Mouse (Mus musculus) left cerebral cortex, postnatal 36 days (tissue): Measurements from ENCODE around the gene Fmnl2. TPM values are rescaled to one million over a fixed set of nuclear protein-coding genes. Genes with fewer than 3 reads are reported as not detected.

Experiments
- DNase-seq, 2 experiments: peaks; one replicate each; pipeline ENCODE4 v3.0.0; 2021 to 2022; ENCODE audit warnings: low spot score in 2 of 2, mixed read lengths in 1 of 2
- intact Hi-C: fragments of 180-260 bp; cut with DNase I; formaldehyde crosslinking; loops from one replicate; pipeline ENCODE4 v1.15.1; 2025
- total RNA-seq, 2 experiments: library from RNA; stranded (reverse); gene quantifications; 2 replicates each; pipeline ENCODE4 v1.2.3; 2021

Gene Fmnl2
- total RNA-seq, 2 experiments from 2014 or later = 39.4 to 43.9 TPM

DNA sequence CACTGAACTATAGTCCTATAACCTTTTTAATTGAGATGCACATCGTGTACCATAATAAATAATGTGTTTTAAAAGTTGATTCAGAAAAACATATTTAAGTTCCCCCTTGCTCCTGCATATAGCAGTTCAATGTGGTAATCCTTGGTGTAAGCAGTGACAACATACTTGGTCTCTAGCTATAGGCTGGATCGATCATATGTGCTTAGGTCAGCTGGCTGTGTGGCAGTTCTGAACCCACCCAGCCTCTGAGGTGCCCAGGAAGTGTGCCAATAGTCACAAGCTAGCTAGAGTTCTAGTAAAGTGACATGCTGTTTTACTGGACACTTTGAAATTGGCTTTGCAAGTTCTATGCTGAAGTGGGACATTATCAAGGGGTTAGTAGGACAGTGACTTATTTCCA lies 209.3 kb downstream of the Fmnl2 start:
- DNase-seq = no peak
- intact Hi-C loops = no loop called here

DNA sequence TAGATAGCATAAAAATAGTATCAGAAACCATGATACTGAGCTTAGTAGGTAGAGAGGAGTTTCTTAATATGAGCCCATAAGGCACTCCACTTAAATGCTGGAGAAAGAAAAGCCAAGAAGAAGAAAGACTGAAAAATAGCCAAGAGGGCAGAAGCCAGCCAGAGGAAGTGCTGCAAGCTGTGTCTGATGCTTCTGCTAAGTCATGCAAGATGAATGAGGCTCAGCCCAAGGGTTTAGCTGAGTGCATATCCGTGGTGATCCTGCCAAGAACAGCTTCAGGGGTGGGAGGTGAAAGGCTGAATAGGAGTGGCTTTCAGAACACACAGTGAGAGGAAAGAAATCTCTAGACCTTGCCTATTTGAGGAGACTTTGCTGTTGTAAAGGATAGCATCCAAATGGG lies 212.9 kb downstream of the Fmnl2 start:
- intact Hi-C loops = no loop called here
- no peak for DNase-seq

DNA sequence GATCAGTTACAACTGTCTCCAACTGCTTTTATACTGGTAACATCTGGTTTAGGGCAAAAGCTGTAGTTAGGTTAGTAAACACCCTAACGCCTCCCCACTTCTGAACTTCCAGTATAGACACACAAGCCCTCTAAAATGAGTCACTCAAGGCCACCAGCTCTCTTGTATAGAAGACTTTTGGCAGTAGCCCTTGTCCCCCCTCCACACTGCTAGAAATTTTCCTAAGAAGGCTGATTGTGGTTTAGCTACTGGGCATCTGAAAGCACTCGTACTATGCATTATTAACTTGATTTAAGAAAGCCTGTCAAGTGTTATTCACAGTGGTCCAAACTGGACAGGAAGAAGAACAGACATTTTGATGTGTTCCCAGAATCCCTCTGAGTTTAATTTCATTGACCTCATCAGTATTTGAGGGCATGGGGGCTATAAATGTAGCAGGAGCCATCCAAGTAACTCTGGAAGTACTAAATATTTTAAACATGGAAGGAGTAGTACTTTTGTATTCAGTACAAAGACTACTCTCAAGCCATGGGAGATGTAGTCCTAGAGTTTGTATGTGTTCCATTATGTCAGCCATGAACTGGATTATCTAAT lies 222.1 kb downstream of the Fmnl2 start:
- intact Hi-C loops = loop anchor here (5.0 kb wide), 2 partner anchors 72 to 222 kb away; partner anchors contain the start of gene Fmnl2

DNA sequence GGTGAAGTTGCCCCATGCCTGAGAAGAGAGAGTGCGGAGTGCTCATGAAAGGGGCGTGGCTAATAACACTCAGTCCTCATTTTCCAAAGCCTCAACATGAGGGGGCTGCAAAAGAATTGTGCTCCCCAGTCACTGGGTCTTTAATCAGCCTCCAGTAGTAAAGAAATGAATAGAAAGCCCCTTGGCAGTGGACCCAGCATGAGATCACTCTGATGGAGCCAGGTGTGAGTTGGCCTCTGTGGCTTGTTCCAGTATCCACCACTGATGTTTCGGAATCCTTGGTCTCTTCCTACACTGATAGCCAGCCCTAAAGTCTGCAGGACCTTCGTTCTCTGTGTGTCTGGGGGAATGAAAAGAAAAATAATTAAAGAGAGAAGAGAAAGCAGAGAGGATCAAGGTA lies 224.4 kb downstream of the Fmnl2 start:
- DNase-seq = no peak
- intact Hi-C loops = loop anchor here (5.0 kb wide), 2 partner anchors 75 to 225 kb away; partner anchors contain the start of gene Fmnl2

More for the DNA sequence above, 222.1 kb downstream of the Fmnl2 start:
- DNase-seq = no peak

DNA sequence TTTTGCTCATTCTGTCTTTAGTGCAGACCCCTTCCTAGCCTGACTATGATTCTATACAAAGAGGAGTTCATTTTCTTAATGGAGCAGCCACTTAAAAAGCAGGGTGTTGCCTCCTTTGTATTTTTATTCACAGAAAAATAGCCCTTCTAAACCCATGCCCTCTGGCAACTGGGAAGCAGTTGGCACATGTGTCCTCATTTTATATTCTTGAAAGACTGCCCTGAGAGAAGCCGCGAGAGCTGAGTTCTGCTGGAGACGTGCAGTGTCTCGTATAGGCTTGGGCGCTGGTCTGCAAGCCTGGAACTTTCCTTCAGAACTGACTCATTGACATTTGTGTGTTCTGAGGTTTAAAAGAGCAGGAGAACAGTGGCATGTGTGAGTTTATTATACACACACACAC lies 224.8 kb downstream of the Fmnl2 start:
- no peak for DNase-seq
- intact Hi-C loops = loop anchor here (5.0 kb wide), 2 partner anchors 75 to 225 kb away; partner anchors contain the start of gene Fmnl2

DNA sequence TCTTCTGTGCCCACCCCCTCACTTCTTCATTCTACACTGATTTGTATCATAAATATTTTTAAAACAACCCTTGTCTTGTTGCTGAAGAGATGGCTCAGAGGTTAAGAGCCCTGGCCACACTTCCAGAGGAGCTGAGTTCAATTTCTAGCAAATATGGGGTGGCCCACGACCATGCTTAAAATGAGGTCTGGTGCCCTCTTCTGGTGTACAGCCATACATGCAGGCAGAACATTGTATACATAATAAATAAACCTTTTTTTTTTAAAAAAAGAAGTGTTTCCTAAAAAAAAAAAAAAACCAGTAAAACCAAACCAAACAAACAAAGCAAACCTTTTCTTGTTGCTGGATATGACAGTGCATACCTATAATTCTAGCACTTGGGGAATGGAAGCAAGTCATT lies 225.6 kb downstream of the Fmnl2 start:
- intact Hi-C loops = loop anchor here (5.0 kb wide), 2 partner anchors 76 to 226 kb away; partner anchors contain the start of gene Fmnl2
- no peak for DNase-seq

DNA sequence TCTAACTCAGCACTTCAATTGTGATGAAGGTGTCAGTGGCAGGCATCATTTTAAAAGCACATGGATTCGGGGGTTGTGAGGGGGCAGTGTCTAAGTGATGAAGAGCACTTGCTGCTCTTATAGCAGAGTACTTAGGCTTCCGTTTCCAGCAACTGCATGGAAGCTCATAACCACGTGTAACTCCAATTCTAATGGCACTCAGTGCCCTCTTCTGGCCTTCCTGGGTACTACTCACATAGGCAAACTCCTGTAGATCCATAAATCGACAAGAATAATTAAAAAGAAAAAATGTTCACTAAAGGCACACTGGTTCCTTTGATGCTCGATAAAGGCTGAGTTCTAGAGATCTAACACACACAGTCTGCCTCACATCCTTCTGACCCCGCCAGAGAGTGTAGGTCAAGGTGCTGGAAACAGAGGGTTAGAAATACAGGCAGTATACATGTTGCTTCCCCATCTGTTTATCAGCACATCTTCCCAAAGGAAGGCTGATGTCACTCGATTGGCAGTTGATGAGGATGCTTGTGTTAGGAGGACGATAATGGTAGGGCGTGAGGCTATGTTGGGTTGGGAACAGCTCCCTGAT lies 228.1 kb downstream of the Fmnl2 start:
- intact Hi-C loops = loop anchor here (2.0 kb wide), 1 partner anchor 323 kb away; no protein-coding TSS in a partner anchor
- peak; percentile 19 to 24 for DNase-seq

DNA sequence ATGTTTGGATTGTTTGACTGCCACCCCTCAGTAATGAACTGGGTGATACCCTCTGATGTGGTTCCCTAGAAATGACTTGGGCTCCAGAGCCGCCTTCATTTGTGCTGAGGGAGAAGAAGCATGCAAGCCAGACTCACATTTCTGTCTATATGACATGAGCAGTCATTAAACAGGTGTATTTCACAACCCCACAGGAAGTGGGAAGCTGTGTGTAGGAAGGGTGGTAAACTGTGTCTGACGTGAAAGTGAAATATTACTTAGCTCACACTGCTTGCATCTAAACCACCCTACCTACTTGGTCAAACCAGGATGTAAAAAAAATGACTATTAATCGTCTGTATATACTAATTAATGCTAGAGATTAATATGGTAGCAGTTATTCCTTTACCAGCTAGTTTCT lies 231.1 kb downstream of the Fmnl2 start:
- intact Hi-C loops = no loop called here
- no peak for DNase-seq

DNA sequence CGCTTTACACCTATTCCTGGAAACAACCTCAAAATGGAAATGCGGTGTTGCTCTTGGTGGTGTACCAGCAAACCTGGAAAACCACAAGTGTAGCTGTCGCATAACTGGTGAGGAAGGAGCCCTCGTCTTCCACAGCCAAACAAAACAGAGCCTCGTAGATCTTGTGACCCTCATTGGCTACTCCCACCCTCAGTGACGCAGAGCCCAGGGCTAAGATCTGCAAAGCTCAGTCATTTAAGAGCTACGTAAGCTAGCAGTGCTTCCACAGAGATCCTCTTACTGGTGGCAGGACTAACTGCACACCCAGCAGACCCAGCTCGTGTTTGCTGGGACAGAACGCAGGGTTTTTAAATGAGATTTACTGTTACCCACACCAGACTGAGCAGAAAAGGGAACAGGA lies 237.4 kb downstream of the Fmnl2 start:
- DNase-seq = no peak

DNA sequence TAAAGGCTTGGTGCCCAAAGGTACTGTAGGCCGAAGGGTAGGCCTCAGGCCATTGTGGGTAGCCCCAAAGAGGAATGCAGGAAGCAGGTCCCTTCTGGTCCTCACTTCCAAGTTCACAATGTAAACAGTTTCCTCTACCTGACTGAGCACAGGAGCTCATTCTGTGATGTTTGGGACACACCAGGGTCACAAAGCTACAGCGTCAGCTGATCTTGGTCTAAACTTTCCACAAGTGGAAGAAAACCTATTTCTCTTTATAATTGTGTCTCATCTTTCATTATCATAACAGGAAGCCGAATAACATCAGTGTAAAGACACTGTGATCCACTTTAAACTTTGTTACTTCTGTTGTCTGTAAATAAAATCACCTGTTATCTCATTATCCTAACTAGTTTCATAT lies 237.8 kb downstream of the Fmnl2 start:
- no peak for DNase-seq
- intact Hi-C loops = no loop called here

More for the DNA sequence above, 237.4 kb downstream of the Fmnl2 start:
- intact Hi-C loops = no loop called here

DNA sequence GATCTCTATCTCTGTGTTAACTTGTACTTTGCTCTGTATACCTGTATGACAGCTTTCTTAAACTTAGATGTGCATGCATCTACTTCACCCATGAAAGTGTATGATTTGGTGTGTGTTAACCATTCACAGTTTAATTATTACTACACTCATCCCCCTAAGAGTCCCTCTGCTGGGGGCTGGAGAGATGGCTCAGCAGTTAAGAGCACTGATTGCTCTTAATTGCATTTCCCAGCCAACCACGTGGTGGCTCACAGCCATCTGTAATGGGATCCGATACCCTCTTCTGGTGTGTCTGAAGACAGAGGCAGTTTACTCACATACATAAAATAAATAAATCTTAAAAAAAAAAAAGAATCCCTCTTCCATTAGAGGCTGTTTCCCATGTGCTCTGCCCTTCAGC lies 242.4 kb downstream of the Fmnl2 start:
- no peak for DNase-seq
- intact Hi-C loops = no loop called here

DNA sequence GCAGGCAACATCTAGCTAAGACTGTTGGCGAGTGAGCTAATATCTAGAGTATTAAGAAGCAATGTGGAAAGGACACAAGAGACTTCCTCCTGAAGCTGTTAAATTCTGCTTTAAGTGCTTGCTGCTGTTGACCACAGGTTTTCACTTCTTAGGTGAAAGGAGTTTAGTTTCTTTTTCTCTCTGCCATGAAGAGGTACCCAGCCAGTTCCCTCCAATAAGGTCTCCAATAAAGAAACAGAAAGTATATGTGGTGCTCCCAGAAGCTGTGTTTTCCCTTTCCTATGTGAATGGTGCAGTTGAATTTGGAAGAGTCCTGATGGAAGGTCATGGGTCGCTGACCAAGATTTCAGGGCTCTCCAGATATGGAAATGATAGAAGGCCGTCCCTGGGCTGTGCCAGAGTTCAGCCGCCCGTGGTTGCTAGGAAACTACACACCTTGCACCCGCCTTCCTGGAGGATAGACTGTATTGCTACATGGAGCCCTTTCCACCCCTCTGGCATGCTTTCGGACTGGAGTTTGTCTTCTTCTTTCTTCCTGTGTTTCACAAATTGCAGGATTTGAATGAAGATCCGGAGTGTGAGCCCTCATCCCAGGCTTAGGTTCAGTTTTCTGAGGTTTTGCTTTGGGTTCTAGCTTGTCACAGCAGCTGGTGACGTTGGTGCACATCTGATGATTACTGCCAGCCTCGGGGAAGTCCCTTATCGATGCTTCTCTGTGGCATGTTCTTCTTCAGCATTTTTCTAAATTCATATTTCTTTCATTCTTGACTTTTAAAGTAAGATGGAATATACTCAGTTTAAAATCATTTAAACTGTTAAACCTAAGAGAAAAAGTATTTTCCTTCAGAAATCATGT lies 244.5 kb downstream of the Fmnl2 start:
- intact Hi-C loops = no loop called here
- no peak for DNase-seq

DNA sequence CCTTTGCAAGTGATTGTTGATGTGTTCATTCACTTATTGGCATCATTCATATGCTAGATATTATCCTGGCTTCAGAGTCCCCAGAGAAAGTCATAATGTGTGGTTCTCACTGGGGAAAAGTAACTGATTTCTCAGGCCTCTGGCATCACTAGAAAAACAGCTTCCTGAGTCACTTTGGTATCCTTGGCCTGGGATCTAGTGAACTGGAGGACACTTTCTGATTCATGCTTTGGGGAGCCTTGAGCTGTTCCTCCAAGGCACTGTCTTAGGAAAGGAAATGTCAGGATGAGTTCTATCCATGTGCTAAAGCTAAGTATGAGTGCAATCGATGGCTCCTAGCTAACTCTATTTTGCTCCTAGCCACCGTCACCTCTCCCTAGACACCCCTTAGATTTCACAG lies 245.2 kb downstream of the Fmnl2 start:
- intact Hi-C loops = no loop called here

DNA sequence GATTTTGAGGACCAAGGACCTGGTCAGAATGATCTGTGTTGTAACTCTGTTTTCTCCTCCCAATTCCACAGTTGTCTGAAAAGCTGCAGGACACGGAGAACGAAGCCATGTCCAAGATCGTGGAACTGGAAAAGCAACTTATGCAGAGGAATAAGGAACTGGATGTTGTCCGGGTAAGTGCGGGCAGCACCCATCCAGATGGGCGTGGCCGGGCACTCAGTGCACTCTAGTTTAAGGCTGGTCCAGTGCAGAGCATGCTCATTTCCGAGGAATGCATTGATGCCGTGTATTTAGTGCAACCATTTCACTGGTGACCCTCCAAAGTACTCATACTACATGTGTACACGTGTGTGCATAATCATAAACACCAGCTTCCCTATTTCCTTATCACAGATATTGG lies 247.7 kb downstream of the Fmnl2 start:
- intact Hi-C loops = no loop called here
- no peak for DNase-seq

More for the DNA sequence above, 245.2 kb downstream of the Fmnl2 start:
- DNase-seq = no peak

DNA sequence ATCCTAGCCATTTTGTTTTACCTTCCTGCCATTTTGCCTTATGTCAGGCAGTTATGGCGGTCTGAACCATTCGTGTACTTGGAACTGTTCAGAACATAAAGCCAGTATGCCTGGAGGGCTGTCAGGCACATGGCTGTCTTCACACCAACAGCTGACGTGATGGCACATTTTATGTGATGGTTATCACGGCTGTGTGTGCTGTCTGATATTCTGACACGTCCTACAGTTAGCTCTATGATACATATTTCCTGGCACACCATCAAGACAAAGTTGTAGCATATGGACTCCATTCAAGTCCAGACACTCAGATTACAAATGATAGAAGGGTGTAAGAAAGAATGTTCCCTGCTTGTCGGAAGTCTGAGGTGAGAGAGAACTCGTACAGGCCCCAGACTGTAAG lies 248.4 kb downstream of the Fmnl2 start:
- intact Hi-C loops = no loop called here
- no peak for DNase-seq

DNA sequence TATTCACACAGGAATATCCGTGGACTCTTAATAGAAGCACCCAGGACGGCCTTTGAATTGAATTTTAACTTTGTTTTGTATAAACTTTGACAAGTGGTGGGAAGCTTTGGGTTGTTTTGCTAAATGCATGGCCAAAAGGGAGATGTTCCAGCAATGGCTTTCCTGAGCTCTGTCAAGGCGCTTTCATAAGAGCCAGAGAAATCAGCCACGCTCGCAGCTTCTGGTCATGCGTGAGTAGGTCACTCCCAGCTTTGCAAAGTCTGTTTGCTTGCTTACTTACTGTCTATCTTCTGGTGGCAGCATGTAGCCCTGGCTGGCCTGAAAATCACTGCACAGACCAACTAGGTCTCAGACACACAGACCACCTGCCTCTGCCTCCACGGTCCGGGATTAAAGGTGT lies 248.8 kb downstream of the Fmnl2 start:
- intact Hi-C loops = no loop called here

DNA sequence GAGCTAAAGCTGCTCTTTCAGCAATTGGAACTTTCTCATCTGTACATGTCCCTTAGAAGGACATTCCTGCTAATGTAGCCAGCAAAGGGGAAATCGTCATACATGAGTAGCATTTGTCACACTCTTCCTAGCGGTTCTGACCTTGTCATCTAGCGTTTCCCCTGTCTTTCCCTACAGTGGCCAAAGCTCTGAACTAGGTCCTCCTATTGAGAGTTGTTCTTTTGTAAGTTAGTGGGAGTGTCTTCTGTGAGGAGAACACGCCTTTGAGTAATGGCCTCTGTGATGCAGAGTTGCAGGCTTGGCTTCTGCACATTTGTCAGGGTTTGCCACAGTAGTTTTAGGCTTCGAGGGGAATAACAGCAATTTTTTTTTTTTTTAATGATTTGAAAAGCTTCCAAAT lies 250.9 kb downstream of the Fmnl2 start:
- no peak for DNase-seq
- intact Hi-C loops = no loop called here

More for the DNA sequence above, 248.8 kb downstream of the Fmnl2 start:
- no peak for DNase-seq

DNA sequence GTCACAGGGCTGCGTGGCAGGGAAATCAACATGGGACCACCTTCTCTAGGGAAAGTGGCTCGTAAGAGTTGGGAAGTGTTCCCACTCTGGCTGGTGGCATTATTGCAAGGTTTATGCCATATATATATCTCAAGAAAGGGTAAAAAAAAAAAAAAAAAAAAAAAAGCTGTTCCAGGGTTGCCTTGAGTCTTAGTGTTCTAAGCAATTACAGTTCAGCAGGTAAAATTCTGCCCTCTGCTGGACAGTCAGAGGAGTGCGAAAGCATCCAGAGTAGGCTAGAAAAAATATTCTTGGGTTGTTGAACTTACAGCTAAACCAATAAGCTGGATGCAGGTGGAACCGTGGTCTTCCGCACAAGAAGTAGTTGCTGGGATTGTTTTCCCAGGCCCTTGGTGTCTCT lies 264.1 kb downstream of the Fmnl2 start:
- intact Hi-C loops = loop anchor here (2.0 kb wide), 1 partner anchor 365 kb away; no protein-coding TSS in a partner anchor

DNA sequence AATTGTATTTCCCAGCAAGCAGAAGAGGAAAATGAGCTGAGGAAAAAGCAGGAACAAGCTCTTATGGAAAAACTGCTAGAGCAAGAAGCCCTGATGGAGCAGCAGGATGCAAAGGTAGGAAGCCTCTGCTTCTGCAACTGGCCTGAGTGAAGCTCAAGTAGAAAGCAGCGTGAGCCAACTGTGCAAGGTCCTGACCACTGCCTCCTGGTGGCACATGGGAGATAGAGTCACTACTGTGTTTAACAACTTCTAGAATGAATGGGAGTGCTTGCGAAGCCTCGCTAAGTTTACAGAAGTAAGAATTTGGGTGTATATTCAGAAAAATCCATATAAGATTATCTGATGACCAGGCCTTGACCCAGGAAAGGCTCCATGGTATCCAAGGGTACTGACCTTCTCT lies 268.3 kb downstream of the Fmnl2 start:
- intact Hi-C loops = no loop called here
- DNase-seq = no peak

More for the DNA sequence above, 264.1 kb downstream of the Fmnl2 start:
- peak; percentile 41 to 42 for DNase-seq

DNA sequence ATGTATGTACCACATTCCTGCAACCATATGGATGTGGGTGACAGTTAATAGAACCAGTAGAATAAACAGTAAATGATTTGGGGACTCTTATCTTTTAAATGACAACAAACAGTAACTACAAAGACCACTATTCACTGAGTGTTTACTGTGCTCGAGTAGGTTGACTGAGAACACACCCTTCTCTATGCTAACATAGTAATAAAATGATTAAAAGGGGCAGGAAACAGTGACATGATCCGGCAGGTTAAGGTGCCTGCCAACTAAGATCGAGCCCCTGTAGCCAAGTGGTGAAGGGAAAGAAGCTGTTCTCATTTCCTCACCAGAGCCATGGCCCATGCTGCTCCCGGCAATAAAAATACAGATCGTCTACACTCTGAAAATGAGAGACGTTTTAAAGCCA lies 271.4 kb downstream of the Fmnl2 start:
- intact Hi-C loops = no loop called here
- DNase-seq = no peak
